Mouse (Mus musculus): ENCODE data around the gene Pla2g4f. TPM values are rescaled to one million over a fixed set of nuclear protein-coding genes. Genes with fewer than 3 reads are reported as not detected.

The Pla2g4f gene
- total RNA-seq (2021): not detected
- long read RNA-seq, experiment 1: 0 reads
- long read RNA-seq, experiment 2: 0 reads

GRCm38 (mm10) chr2:120313976-120314375 lies at the start of gene Pla2g4f:
Gene Pla2g4f (minus strand): TSS chr2:120314165.
- no peak for DNase-seq

DNA sequence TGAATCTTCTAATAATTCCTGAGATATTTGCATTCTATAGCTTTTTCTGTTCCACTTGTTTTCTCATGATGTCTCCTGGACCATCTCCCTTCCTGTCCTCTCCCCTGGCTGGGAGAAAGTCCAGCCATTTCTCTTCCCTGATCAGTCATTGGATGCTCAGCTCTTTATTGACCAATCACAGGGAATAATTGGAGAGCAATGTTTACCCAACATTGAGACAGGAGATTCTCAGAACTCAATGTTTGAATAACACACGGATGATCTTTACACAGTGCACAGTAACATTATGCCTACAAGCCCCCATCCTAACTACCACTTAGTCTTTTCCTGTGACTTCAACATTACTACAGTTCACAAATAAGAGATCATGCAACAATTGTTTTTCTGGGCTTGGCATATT lies 46.5 kb upstream of the Pla2g4f start:
- no peak for DNase-seq

DNA sequence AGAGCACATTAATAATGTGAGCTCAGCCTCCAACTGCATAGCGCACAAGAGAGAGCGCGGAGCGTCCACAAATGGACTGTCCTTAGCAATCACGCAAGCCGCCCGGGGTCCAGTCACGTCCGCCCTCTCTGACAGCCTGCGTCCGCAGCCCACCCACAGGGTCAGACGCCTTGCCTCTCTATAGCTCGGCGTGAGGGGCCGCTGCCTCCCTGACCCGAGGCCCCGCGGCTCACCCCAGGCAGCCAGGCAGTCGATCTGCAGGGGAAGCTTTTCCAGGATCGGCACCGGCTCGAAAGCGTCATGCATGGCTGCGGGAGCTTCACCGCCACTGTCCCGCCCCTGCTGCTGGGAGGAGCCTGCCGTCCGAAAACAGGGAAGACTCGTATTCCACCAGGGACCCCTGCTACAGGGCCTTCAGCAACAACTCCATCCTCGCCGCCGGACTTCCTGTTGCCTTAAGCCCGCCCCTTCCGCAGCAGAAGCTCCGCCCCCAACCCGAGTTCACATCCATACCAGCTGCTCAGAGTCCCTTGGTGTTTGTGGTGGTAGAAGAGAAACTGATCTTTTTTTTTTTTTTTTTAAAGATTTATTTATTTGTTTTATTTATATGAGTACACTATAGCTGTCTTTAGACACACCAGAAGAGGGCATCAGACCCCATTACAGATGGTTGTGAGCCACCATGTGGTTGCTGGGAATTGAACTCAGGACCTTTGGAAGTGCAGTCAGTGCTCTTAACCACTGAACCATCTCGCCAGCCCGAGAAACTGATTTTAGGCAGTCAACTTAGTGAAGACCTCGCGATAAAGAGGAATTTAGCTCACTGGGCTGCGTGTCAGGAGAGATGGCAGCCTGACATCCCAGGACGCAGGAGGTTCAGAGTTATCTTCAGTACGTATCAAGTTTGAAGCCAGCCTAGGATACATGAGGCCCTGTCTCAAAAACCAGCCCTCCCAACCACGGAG lies 39.0 kb upstream of the Pla2g4f start, which contains the start of gene Vps39:
Gene Vps39, minus strand, starts transcription at position 456 of the 965 bp plus-strand sequence.
- DNase-seq: peak; percentile 86

DNA sequence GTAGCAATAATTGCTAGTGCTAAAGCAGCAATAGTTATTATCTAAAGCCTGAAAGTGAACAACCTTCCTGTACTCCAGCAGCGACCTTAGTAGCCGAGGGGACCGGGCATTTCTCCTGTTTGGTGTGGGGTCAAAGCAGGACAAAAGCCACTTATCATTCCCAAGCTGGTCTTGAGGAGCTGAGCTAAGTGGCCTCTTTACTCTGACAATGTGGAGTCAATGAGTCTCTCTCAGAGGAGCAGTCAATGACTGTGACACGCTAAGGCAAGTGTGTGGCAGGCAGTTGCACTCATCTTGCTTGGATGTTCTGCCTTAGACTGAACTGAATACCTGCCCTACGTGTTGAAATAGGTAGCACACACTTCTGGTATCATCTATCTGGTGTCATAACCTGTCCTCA lies 37.4 kb upstream of the Pla2g4f start:
- no peak for DNase-seq

DNA sequence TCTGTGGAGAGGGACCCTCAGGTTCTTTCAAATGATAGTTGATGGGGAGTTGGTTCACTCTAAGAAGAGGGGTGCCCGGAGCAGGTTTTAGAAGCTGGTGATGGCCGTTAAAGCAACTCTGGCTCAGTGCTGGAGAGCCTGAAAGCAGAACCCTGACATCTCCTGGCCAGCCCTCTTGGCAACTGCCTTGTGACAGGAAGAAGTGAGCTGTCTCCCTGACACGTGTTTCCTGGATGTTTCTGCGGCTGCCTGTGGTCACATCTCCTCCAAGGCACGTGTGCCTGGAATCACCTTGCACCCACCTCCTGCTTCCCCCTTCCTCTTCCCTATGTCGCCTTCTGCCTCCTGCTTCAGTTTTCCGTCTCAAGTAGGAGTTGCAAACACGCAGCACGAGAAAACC lies 34.2 kb upstream of the Pla2g4f start:
- DNase-seq: no peak

GRCm38 (mm10) chr2:120341741-120342140 lies 27.8 kb upstream of the Pla2g4f start:
- no peak for DNase-seq

GRCm38 (mm10) chr2:120337886-120338285 lies 23.9 kb upstream of the Pla2g4f start:
- no peak for DNase-seq

- no peak for DNase-seq
Observed at GRCm38 (mm10) chr2:120331575-120331974, 17.6 kb upstream of the Pla2g4f start.

DNA sequence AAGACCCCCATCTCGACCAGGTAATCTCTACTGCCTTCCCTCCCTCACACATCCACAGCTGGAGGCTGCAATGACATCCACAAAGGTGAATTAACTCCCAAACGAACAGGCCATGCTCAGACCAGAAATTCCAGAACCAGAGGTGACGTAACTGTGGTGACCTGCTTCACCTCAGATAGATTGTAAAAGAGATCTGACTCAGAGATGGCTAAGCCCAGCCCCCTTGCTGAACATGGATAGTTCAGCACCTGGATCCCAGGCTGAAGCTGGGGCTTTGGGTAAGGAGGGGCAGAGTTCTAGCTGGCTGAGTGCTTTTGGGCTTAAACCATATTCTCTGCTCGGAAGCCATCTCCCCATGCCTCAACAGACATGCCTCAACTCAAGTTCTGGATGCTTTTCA lies 1.1 kb upstream of the Pla2g4f start:
- no peak for DNase-seq

GRCm38 (mm10) chr2:120314487-120314886 lies 522 bp upstream of the Pla2g4f start:
- no peak for DNase-seq

DNA sequence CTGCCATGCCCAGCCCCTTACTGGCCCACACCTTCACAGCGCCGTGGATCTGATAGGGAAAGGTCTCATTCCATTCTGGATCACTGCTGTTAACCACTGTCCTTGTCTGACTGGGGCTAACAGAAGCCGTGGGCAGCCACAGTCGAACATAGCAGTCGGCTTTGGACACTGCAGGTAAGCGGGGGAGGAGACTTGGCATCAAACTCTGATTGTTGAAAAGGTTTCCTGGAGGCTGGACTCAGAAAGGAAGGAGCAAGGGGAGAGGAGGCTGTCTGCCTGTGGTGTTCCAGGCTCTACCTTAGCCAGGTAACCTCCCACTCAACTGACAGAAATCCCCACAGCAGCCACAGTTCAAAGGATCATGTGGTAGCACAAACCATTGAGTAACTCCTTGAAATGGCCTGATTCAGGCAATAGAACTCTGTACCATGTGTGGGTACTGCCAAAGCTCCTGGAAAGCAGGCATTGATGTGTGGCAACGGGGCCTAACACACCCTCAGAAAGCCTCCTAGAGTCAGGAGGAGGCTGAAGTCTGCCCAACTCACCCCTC lies 1.6 kb downstream of the Pla2g4f start:
- no peak for DNase-seq

DNA sequence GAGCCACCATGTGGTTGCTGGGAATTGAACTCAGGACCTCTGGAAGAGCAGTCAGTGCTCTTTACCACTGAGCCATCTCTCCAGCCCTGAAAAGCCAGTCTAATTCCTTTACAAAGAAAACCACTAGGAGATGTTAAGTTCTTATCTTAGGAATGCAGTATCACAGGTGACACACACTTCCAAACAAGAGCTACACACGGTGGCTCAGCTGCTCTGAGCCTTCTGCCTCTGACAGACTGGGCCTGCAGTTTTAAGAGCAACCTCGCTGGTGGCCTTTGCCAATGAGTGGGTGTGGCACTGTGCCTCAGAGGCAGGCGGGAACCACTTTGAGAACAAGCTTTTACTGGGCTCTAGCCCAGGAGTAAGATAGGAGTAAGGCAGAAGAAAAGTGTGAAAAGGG lies 9.9 kb downstream of the Pla2g4f start:
- no peak for DNase-seq

GRCm38 (mm10) chr2:120301076-120301475 lies 12.9 kb downstream of the Pla2g4f start:
- DNase-seq: no peak

DNA sequence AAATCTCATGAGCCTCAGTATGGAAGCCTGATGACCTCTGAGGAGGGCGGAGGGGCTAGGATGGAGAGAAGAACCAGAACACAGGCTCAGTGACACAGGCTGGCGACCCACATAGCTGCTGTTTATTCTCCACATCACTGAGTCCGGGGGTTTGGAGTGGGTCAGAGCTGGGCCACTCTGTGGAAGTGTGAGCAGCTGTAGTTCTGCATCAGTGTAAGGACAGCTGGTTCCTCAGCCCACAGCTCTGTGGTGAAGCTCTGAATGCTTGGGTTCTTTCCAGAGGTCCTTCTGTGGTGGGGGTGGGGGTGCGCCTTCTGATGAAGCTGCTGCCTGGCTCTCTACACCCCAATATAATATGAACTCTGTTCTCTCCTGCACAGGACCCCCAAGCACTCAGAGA lies 14.1 kb downstream of the Pla2g4f start:
- DNase-seq: no peak

DNA sequence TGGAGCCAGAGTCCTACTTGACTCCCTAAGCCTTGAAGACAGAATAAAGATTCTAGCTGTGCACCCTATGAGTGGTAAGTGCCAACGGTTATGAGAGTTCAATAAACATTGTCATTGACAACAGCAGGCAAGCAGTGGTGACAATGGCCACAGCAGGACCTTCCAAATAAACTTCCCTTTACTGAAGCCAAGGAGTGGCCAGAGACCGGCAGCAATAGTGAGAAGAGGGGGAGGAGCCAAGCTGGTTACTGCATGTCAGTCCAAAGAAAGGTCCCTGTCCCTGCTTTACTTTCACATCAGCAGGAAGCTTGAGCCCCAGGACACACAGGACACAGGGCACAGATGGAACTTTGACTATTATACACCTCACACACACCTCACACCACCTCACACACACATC lies 17.8 kb downstream of the Pla2g4f start:
- no peak for DNase-seq

DNA sequence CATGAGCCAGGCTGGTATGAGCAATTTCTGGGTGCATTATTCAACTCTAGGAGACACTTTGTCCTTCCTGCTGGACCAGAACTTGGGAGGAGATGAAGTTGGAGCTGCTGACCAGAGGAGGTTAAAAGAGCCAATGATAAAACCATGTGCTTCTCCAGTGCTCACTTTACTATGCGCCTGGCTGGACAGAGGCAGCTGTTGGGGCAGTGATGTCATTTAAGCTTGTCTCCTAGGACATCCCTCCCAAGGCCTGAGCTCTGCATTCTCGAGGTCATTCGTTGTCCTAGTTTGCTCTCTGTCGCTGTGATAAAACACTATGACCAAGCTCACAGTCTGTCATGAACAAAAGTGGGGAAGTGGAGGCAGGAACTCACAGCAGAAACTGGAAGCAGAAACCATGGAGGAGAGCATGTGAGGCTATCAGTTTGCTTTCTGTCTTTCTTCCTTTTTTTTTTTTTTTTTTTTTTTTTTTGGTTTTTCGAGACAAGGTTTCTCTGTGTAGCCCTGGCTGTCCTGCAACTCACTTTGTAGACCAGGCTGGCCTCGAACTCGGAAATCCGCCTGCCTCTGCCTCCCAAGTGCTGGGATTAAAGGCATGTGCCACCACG lies 22.4 kb downstream of the Pla2g4f start:
- DNase-seq: no peak

DNA sequence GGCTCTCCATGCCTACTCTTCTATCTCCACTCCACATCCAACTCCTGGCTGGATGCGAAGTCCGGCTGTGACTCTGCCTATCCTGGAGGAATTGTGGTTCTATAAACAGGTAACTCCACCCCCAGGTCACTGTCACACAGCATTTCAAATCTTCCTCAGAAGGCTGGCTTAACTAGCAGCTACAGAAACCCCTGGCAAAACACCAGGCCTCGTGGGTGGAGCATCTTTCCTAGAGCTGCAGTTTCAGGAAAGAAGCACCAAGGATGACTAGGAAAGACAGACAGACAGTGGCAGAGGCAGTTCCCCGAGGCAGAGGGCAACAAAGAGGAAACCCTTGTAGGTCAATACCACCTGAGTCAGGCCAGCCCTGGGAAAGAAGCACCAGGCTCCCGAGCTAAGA lies 25.0 kb downstream of the Pla2g4f start, which contains the start of gene Pla2g4d:
Gene Pla2g4d, minus strand, starts transcription at position 203 of the 400 bp plus-strand sequence.
- no peak for DNase-seq

DNA sequence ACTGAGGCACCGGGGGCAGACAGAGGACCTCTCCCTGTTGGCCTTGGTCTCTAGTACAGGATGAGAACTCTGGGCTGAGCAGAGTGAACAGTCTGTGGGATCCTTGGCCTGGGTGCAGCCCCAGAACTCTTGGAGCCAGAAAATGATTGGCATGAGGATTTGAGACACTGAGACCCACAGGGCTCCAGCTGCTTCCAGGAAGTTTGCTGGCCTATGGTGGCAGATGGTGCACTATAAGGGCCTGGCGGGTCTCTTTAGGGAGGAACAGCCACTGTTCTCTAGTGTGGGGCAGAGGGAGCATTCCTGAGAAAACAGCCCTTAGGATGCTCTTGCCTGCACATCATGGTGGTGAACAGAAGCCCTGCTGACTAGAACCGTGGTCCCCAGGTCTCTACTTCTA lies 25.6 kb downstream of the Pla2g4f start:
- DNase-seq: no peak

DNA sequence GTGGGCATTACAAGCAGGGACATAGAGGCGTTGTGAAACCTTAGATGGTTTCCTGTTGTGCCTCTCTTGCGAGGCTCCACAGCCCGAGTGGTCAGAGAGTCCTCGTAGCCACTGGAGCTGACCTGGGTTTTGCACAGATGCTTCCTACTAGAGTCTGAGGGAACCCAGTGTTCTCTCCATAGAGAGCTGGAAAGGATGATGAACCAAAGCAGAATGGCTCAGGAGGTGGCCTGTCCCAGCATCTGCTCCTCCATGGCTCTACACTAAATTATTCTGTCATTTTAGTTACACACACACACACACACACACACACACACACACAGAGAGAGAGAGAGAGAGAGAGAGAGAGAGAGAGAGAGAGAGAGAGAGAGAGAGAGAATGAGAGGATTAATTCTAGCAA lies 28.3 kb downstream of the Pla2g4f start:
- no peak for DNase-seq

- no peak for DNase-seq
Observed at GRCm38 (mm10) chr2:120284705-120285104, 29.3 kb downstream of the Pla2g4f start.

DNA sequence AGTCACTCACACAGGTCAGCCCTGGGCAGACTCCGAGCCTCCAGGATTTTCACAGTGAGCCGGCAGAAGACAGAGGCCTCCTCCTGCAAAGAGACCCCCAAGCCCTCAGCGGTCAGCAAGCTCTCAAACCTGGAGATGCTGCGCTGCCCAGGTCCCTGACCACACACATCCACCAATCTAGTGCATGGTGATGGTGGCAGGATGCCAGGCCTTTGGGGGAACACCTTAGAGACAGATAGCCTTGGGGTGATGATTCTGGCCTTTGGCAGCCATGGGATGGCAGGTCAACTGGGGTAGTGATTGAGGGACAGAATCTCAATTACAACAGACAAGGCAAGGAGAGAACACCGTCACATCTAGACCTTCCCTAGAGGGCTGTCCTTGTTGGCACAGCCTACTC lies 29.9 kb downstream of the Pla2g4f start:
- no peak for DNase-seq

GRCm38 (mm10) chr2:120283550-120283949 lies 30.4 kb downstream of the Pla2g4f start:
- no peak for DNase-seq

- no peak for DNase-seq
Observed at GRCm38 (mm10) chr2:120281221-120281620, 32.7 kb downstream of the Pla2g4f start.
